Mouse (Mus musculus) MEL (cell line): Measurements from ENCODE around the gene Gusb. TPM values are rescaled to one million over a fixed set of nuclear protein-coding genes. Genes with fewer than 3 reads are reported as not detected.

Experiments used
- DNase-seq: peaks from one replicate; pipeline ENCODE4 v3.0.0; 2011; ENCODE audit warnings: low read depth, low spot score
- H3K27ac ChIP-seq: 2 replicates; pipeline ENCODE4 v1.5.1; 2012; ENCODE audit warnings: low read depth, mild to moderate bottlenecking, control low read depth, low read length, moderate library complexity; ENCODE audit not compliant: control insufficient read depth
- H3K27me3 ChIP-seq, 2 experiments: fragments of 150-350 bp in 1 of 2; sonication (generic) in 1 of 2; 2 replicates each; pipeline ENCODE4 v1.6.1; 2012; ENCODE audit warnings: low read length in 2 of 2, mild to moderate bottlenecking in 2 of 2, improper control_type of control experiment in 1 of 2, moderate library complexity in 1 of 2; ENCODE audit not compliant: insufficient read depth in 2 of 2, control insufficient read depth in 1 of 2
- H3K36me3 ChIP-seq, 2 experiments: 2 replicates each; pipeline ENCODE4 v1.6.1; 2012 to 2014; ENCODE audit warnings: low read length in 2 of 2, improper control_type of control experiment in 1 of 2, inconsistent platforms in 1 of 2, mild to moderate bottlenecking in 1 of 2; ENCODE audit not compliant: insufficient read depth in 2 of 2, control insufficient read depth in 1 of 2
- H3K4me1 ChIP-seq, 2 experiments: fragments of 150-350 bp in 1 of 2; sonication (generic) in 1 of 2; 2 replicates each; pipeline ENCODE4 v1.6.1; 2012; ENCODE audit warnings: low read length in 2 of 2, improper control_type of control experiment in 1 of 2, mild to moderate bottlenecking in 1 of 2; ENCODE audit not compliant: insufficient read depth in 2 of 2, control insufficient read depth in 1 of 2
- H3K4me3 ChIP-seq, 2 experiments: fragments of 150-350 bp in 1 of 2; sonication (generic) in 1 of 2; 2 replicates each; pipeline ENCODE4 v1.5.1; 2012; ENCODE audit warnings: low read depth in 2 of 2, low read length in 2 of 2, mild to moderate bottlenecking in 2 of 2, moderate library complexity in 2 of 2, control low read depth in 1 of 2, improper control_type of control experiment in 1 of 2; ENCODE audit not compliant: control insufficient read depth in 1 of 2, insufficient read depth in 1 of 2
- H3K79me2 ChIP-seq: 2 replicates; pipeline ENCODE4 v1.6.1; 2012; ENCODE audit warnings: mild to moderate bottlenecking, low read length, moderate library complexity; ENCODE audit not compliant: control insufficient read depth, poor library complexity, insufficient read depth
- H3K9ac ChIP-seq: 2 replicates; pipeline ENCODE4 v1.6.1; 2012; ENCODE audit warnings: low read depth, mild to moderate bottlenecking, control low read depth, low read length, moderate library complexity; ENCODE audit not compliant: control insufficient read depth, poor library complexity, severe bottlenecking
- H3K9me3 ChIP-seq: fragments of 150-350 bp; sonication (generic); replicated peaks from 2 replicates; pipeline ENCODE4 v1.6.1; 2012; ENCODE audit warnings: mild to moderate bottlenecking, low read length, improper control_type of control experiment, moderate library complexity; ENCODE audit not compliant: insufficient read depth
- CHD2 ChIP-seq: IDR thresholded peaks from 2 replicates; pipeline ENCODE4 v1.6.1; 2011; ENCODE audit warnings: low read length, improper control_type of control experiment
- GATA1 ChIP-seq: IDR thresholded peaks from 2 replicates; pipeline ENCODE4 v1.6.1; 2011; ENCODE audit warnings: low read depth, low read length, improper control_type of control experiment
- HCFC1 ChIP-seq: IDR thresholded peaks from 2 replicates; pipeline ENCODE4 v1.6.1; 2012; ENCODE audit warnings: low read depth, mild to moderate bottlenecking, inconsistent platforms, low read length, improper control_type of control experiment, moderate library complexity
- JUND ChIP-seq: IDR thresholded peaks from 2 replicates; pipeline ENCODE4 v1.6.1; 2011; ENCODE audit warnings: low read depth, mild to moderate bottlenecking, improper control_type of control experiment, low read length
- MAFK ChIP-seq: IDR thresholded peaks from 2 replicates; pipeline ENCODE4 v1.6.1; 2011; ENCODE audit warnings: low read depth, mild to moderate bottlenecking, low read length, improper control_type of control experiment, borderline replicate concordance
- MAX ChIP-seq: IDR thresholded peaks from 2 replicates; pipeline ENCODE4 v1.6.1; 2011; ENCODE audit warnings: low read length, improper control_type of control experiment
- MYB ChIP-seq: IDR thresholded peaks from 2 replicates; pipeline ENCODE4 v1.6.1; 2011; ENCODE audit warnings: mild to moderate bottlenecking, low read depth, low read length, improper control_type of control experiment
- MYC ChIP-seq: IDR thresholded peaks from 2 replicates; pipeline ENCODE4 v1.6.1; 2011; ENCODE audit warnings: low read depth, mild to moderate bottlenecking, low read length, improper control_type of control experiment, moderate library complexity
- UBTF ChIP-seq: IDR thresholded peaks from 2 replicates; pipeline ENCODE4 v1.6.1; 2012; ENCODE audit warnings: low read depth, mild to moderate bottlenecking, inconsistent platforms, low read length, improper control_type of control experiment, moderate library complexity, borderline replicate concordance; ENCODE audit not compliant: insufficient read depth
- USF2 ChIP-seq, 2 experiments: IDR thresholded peaks; 2 replicates each; pipeline ENCODE4 v1.6.1; 2011 to 2012; ENCODE audit warnings: improper control_type of control experiment in 2 of 2, low read length in 2 of 2, borderline replicate concordance in 1 of 2, inconsistent platforms in 1 of 2, low read depth in 1 of 2, mild to moderate bottlenecking in 1 of 2; ENCODE audit not compliant: insufficient read depth in 1 of 2
- ZKSCAN1 ChIP-seq: IDR thresholded peaks from 2 replicates; pipeline ENCODE4 v1.6.1; 2012; ENCODE audit warnings: low read depth, mild to moderate bottlenecking, inconsistent platforms, low read length, improper control_type of control experiment, moderate library complexity
- ZNF384 ChIP-seq: IDR thresholded peaks from 2 replicates; pipeline ENCODE4 v1.6.1; 2012; ENCODE audit warnings: low read depth, mild to moderate bottlenecking, inconsistent platforms, low read length, improper control_type of control experiment
- polyA plus RNA-seq, 2 experiments: library from polyadenylated mRNA; stranded (reverse) in 1 of 2; unstranded in 1 of 2; fragments of >175 nt in 1 of 2; fragments of >200 nt in 1 of 2; gene quantifications; 2 replicates each; pipeline versions ENCODE4 v1.2.1 to v1.2.4; 2012; ENCODE audit warnings: low replicate concordance in 2 of 2, low read depth in 1 of 2; ENCODE audit not compliant: insufficient read length in 2 of 2, insufficient read depth in 1 of 2, missing spikeins in 1 of 2
- total RNA-seq: library from RNA; depleted of rRNA; stranded (reverse); fragments of 300-350 nt; gene quantifications from 2 replicates; pipeline ENCODE4 v1.2.3, GENCODE M21; 2012

Gene Gusb
- total and polyA plus RNA-seq, 3 experiments: 44.4 to 107 (median 54.2) TPM

- TF ChIP-seq UBTF (no peak), USF2 (IDR thresholded peaks at IDR 0.05; ENCODE audit: borderline replicate concordance in 1 of 2, insufficient read depth in 1 of 2, low read depth in 1 of 2, low read length in 2 of 2) (no peak), MAFK (no peak)
Measured at GRCm38 (mm10) chr5:130023767-130024539, 21.1 kb upstream of the Gusb start (continued).

- DNase-seq: peak; percentile 41
- H3K9ac ChIP-seq: peak overlapping the region; percentile 65
- no peaks in the 10 kb centered on the region for H3K9me3 ChIP-seq
- peaks cover 0 to 3% of the 10 kb centered on the region in 2 experiments; a peak in 1 of 4 replicates for H3K36me3 ChIP-seq
- H3K27me3 ChIP-seq: no peaks in the 10 kb centered on the region
- no peaks in the 10 kb centered on the region; the same call in 1 of the 2 replicates for H3K79me2 ChIP-seq
- no peak overlapping the region for H3K27ac ChIP-seq
- H3K4me3 ChIP-seq: peak overlapping the region; percentile 87 to 94
- TF ChIP-seq ZNF384 (peak; percentile 62), MYB (no peak), MAX (peak; percentile 34; the same call in 1 of the 2 replicates)
- no peaks in the 10 kb centered on the region; a peak in 1 of 4 replicates for H3K4me1 ChIP-seq
Measured at GRCm38 (mm10) chr5:130023067-130023766, 20.4 kb upstream of the Gusb start.

- no peaks in the 10 kb centered on the region for H3K27me3 ChIP-seq
- no peaks in the 10 kb centered on the region for H3K9me3 ChIP-seq
- TF ChIP-seq MAX: no peak
- no peak for TF ChIP-seq JUND
- no peak for TF ChIP-seq ZKSCAN1
- no peak for TF ChIP-seq MYC
- TF ChIP-seq ZNF384: no peak
- no peak for TF ChIP-seq CHD2
- no peak for TF ChIP-seq GATA1
- no peak for TF ChIP-seq MAFK
- TF ChIP-seq HCFC1: no peak
- TF ChIP-seq, all 39 proteins: peak for 0
- Histone ChIP-seq H3K4me3 (no peak overlapping the region), H3K36me3 (peaks cover 0 to 3% of the 10 kb centered on the region in 2 experiments; a peak in 1 of 4 replicates), H3K27ac (no peak overlapping the region), H3K4me1 (no peaks in the 10 kb centered on the region; a peak in 1 of 4 replicates), H3K79me2 (no peaks in the 10 kb centered on the region; the same call in 1 of the 2 replicates), H3K9ac (no peak overlapping the region)
- no peak for DNase-seq
Measured at GRCm38 (mm10) chr5:130022366-130022765, 19.5 kb upstream of the Gusb start.
